Mouse (Mus musculus) limb, embryonic 14.5 days (tissue): ENCODE results near the gene Txlng. TPM values are rescaled to one million over a fixed set of nuclear protein-coding genes. Genes with fewer than 3 reads are reported as not detected.

Experiments
- ATAC-seq: fragments of 200-750 bp; cut with Nextera tagmentation; 2 replicates; pipeline ENCODE4 v1.8.0; 2017; ENCODE audit warnings: low read depth, moderate number of reproducible peaks, moderate TSS enrichment; ENCODE audit not compliant: low FRiP score
- DNase-seq: peaks from one replicate; pipeline ENCODE4 v3.0.0-alpha.2; 2015; ENCODE audit warnings: low spot score
- H3K27ac ChIP-seq: fragments of 300-500 bp; sonication (generic); replicated peaks from 2 replicates; pipeline ENCODE4 v1.5.1; 2014; ENCODE audit warnings: low read depth, mild to moderate bottlenecking, low read length, moderate library complexity, mixed read lengths
- H3K27me3 ChIP-seq: fragments of 300-500 bp; sonication (generic); 2 replicates; pipeline ENCODE4 v1.6.1; 2014; ENCODE audit warnings: low read length, mixed read lengths; ENCODE audit not compliant: control insufficient read depth, insufficient read depth
- H3K36me3 ChIP-seq: fragments of 300-500 bp; sonication (generic); 2 replicates; pipeline ENCODE4 v1.6.1; 2014; ENCODE audit warnings: mild to moderate bottlenecking, low read length, moderate library complexity, mixed read lengths; ENCODE audit not compliant: control insufficient read depth, insufficient read depth
- H3K4me1 ChIP-seq: fragments of 300-500 bp; sonication (generic); 2 replicates; pipeline ENCODE4 v1.6.1; 2014; ENCODE audit warnings: antibody characterized with exemption, low read length, mixed read lengths; ENCODE audit not compliant: control insufficient read depth, insufficient read depth
- H3K4me2 ChIP-seq: fragments of 300-500 bp; sonication (generic); replicated peaks from 2 replicates; pipeline ENCODE4 v1.6.1; 2014; ENCODE audit warnings: low read depth, mild to moderate bottlenecking, low read length, moderate library complexity; ENCODE audit not compliant: severe bottlenecking
- H3K4me3 ChIP-seq: fragments of 300-500 bp; sonication (generic); replicated peaks from 2 replicates; pipeline ENCODE4 v1.5.1; 2014; ENCODE audit warnings: low read length
- H3K9ac ChIP-seq: fragments of 300-500 bp; sonication (generic); 2 replicates; pipeline ENCODE4 v1.6.1; 2014; ENCODE audit warnings: mild to moderate bottlenecking, low read depth, low read length, moderate library complexity; ENCODE audit not compliant: severe bottlenecking
- H3K9me3 ChIP-seq: fragments of 300-500 bp; sonication (generic); 2 replicates; pipeline ENCODE4 v1.6.1; 2016; ENCODE audit warnings: low read length; ENCODE audit not compliant: control insufficient read depth
- POLR2A ChIP-seq: fragments of 200-500 bp; IDR thresholded peaks from 2 replicates; pipeline ENCODE4 v1.8.0; 2012; ENCODE audit warnings: inconsistent platforms, mild to moderate bottlenecking, moderate library complexity, borderline replicate concordance; ENCODE audit not compliant: insufficient read depth, insufficient read length; ENCODE audit errors: extremely low read depth
- WGBS: fragments of 180-500 bp; shearing (Covaris S2); extraction: QIAGEN DNeasy Blood & Tissue Kit; methylation state at CpG from one replicate; pipeline ENCODE4 v1.1.7; 2014; 5-methylcytosine and 5-hydroxymethylcytosine counted together
- microRNA counts: library from miRNA; unstranded; fragments of <30 nt; microRNA quantifications from one replicate; lab custom pipeline; 2016
- microRNA-seq: library from miRNA; unstranded; fragments of <30 nt; microRNA quantifications from one replicate; pipeline ENCODE4, GENCODE M21; 2016
- polyA plus RNA-seq, 2 experiments: library from polyadenylated mRNA; depleted of rRNA in 1 of 2; stranded (reverse) in 1 of 2; unstranded in 1 of 2; fragments of >200 nt; fragmentation: Nextera tagmentation in 1 of 2; extraction: Ambion mirVana in 1 of 2; gene quantifications; 2 replicates each; pipeline versions ENCODE4 v1.2.1 to v1.2.3; 2012 to 2014

The Txlng gene
- polyA plus RNA-seq, 2 experiments: 11.9 to 12.8 TPM

DNA sequence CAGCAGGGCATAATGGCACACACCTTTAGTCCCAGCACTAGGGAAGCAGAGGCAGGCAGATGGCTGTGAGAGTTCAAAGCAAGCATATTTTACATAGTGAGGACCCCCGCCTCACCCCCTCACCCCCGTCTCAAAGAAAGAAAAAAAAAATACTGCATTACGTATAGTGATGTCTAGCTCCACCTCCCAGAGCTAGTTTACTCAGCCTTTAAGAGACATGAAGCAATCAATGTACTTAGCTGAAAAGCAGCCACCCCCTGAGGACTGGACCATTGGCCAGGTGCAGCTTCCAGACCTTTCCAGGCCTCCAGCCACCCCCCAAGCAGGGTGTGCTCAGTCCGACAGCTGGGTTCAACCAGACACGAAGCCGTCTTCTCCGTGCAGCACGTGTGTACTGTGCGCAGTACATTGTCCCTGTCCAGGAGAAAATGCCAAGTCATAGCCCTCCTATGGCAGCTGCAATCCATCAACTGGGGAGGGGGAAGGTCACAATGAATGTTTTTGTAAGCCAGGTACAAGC, 93.1 kb downstream of the Txlng start:
- Histone ChIP-seq H3K9me3 (no peaks in the 10 kb centered on the region), H3K9ac (peak overlapping the region; percentile 44), H3K27ac (peak overlapping the region; percentile 89), H3K4me3 (peak overlapping the region; percentile 35), H3K36me3 (no peaks in the 10 kb centered on the region), H3K4me1 (no peaks in the 10 kb centered on the region), H3K4me2 (peak overlapping the region; percentile 51), H3K27me3 (no peaks in the 10 kb centered on the region)
- ATAC-seq (peak; percentile 63), DNase-seq (peak; percentile 40)
- TF ChIP-seq POLR2A: no peak
- WGBS: 24% methylated on average over 9 of the region's 9 CpGs

DNA sequence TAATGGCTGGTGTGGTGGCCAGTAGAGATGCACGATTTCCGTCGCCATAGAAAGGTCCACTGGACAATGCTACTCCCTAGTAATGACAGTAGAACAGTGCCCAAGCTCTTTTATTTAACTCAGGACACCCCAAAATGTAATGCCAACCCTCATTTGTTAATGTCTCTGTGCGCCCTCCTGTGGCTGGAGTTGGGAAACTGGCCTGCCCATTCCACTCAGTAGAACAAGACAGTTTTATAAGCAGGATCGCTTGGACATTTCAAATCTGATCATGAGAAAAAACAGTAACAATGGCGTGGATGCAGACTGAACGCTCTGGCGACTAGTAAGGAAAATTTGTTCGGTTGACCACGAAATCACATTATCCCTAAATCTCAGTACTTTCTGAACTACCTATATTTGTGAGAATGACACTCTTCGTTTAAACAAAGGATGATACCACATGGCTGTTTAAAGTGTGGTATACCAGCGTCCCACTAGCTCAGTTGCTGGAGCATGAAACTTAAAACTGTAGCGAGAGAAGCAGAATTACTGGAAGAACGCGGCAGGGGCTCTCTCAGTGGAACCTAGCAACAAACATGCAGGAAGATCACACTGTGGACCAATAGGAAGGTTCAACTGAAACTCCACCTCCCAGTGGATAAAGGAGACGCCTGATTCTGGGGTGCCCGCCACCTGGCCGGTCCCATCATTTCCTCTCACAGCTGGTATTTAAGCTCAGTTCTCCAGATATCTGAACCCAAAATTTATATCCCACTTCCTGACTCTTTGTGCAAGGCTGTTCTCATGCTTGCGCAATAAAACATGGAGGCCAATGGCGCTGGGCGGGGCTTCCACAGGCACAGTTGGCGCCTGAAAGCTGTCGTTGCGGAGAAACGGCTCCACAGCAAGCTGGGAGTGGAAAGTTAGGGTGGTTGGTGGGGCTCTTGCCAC, 94.0 kb downstream of the Txlng start:
- DNase-seq (peak; percentile 71), ATAC-seq (peak; percentile 91)
- H3K4me1 ChIP-seq: no peaks in the 10 kb centered on the region
- H3K4me3 ChIP-seq: peak overlapping the region; percentile 35
- peak overlapping the region; percentile 44 for H3K9ac ChIP-seq
- no peaks in the 10 kb centered on the region for H3K27me3 ChIP-seq
- WGBS: 19% methylated on average over 25 of the region's 25 CpGs
- no peaks in the 10 kb centered on the region for H3K36me3 ChIP-seq
- H3K4me2 ChIP-seq: peak overlapping the region; percentile 51
- H3K9me3 ChIP-seq: no peaks in the 10 kb centered on the region
- H3K27ac ChIP-seq: peak overlapping the region; percentile 89
- TF ChIP-seq POLR2A: no peak

- no peak overlapping the region for H3K9ac ChIP-seq
- ATAC-seq: no peak
- H3K4me3 ChIP-seq: no peak overlapping the region
- no peak overlapping the region for H3K27ac ChIP-seq
- no peak for TF ChIP-seq POLR2A
- no peaks in the 10 kb centered on the region for H3K36me3 ChIP-seq
- no peaks in the 10 kb centered on the region for H3K9me3 ChIP-seq
- DNase-seq: no peak
- no peaks in the 10 kb centered on the region for H3K27me3 ChIP-seq
- no peaks in the 10 kb centered on the region for H3K4me1 ChIP-seq
- no peak overlapping the region for H3K4me2 ChIP-seq
- 84% methylated on average over 4 of the region's 4 CpGs for WGBS
Measured at GRCm38 (mm10) chrX:162730031-162730430, 99.2 kb downstream of the Txlng start.

MicroRNA genes within 50 kb of the gene (microRNA counts, 519-probe panel; counts per million panel counts)
- 2,130 counts per million, percentile 33 among the panel's probes with 10 or more counts for microRNA mmu-miR-3473 (lab: Ali Mortazavi, UCI)

Small RNA genes within 50 kb of the gene (microRNA-seq; reads per million reads assigned to microRNA genes)
- not detected for gene Mir3473a

Other genes with a start within 250 kb of the Txlng start
- gene Reps2, start 185.8 kb downstream of the Txlng start, polyA plus RNA-seq (2012; rRNA removed): 2.2 and 2.5 TPM in 2 replicates
- gene Reps2, start 185.8 kb downstream of the Txlng start, polyA plus RNA-seq (2014; fragmentation: Nextera tagmentation; extraction: Ambion mirVana): 3.2 TPM in 2 replicates
- 220 and 266 TPM in 2 replicates for gene Rbbp7, start 69.1 kb downstream of the Txlng start, polyA plus RNA-seq (2012; rRNA removed)
- 433 and 459 TPM in 2 replicates for gene Rbbp7, start 69.1 kb downstream of the Txlng start, polyA plus RNA-seq (2014; fragmentation: Nextera tagmentation; extraction: Ambion mirVana)
- 29.1 and 39.6 TPM in 2 replicates for gene Syap1, start 59.0 kb upstream of the Txlng start, polyA plus RNA-seq (2012; rRNA removed)
- gene Syap1, start 59.0 kb upstream of the Txlng start, polyA plus RNA-seq (2014; fragmentation: Nextera tagmentation; extraction: Ambion mirVana): 49.8 and 52.6 TPM in 2 replicates
- gene Ctps2, start 71.8 kb upstream of the Txlng start, polyA plus RNA-seq (2012; rRNA removed): 44.8 and 46.2 TPM in 2 replicates
- 90.1 and 98.0 TPM in 2 replicates for gene Ctps2, start 71.8 kb upstream of the Txlng start, polyA plus RNA-seq (2014; fragmentation: Nextera tagmentation; extraction: Ambion mirVana)
- 0.61 and 1.7 TPM in 2 replicates for gene S100g, start 135.1 kb upstream of the Txlng start, polyA plus RNA-seq (2012; rRNA removed)
- gene S100g, start 135.1 kb upstream of the Txlng start, polyA plus RNA-seq (2014; fragmentation: Nextera tagmentation; extraction: Ambion mirVana): not detected in 2 replicates